Mouse (Mus musculus): ENCODE data around the gene 4921517D22Rik. TPM values are rescaled to one million over a fixed set of nuclear protein-coding genes. Genes with fewer than 3 reads are reported as not detected.

The 4921517D22Rik gene
- polyA plus RNA-seq, 1 experiment, result not detected

DNA sequence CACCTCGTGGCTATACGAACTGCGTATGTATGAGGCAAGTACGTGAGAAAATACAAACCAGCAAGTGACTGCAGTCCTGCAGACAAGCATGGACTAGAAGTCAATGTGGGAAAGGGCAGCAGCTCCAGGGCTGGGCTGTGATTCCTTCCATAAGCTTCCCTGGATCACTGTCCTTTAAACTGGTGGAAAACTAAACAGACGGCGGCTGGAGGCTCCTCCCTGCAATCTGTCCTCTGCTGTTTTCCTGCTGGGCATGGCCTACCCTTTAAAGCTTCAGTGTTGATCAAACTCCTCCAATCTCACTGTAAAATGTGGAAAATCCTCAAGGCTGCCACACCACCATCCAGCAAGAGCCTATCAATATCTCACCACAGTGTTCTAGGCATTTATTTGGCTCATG, 45.3 kb downstream of the 4921517D22Rik start:
- Histone ChIP-seq H3K4me3 (ENCODE audit: control insufficient read depth, insufficient read depth, low read length) (no peak overlapping the region), H3K4me1 (replicated peaks; ENCODE audit: control insufficient read depth, insufficient read depth, low read length) (no peaks in the 10 kb centered on the region), H3K27ac (ENCODE audit: control insufficient read depth, insufficient read depth, low read length) (no peak overlapping the region), H3K36me3 (ENCODE audit: control insufficient read depth, insufficient read depth, low read length) (no peaks in the 10 kb centered on the region), H3K27me3 (ENCODE audit: control insufficient read depth, insufficient read depth, low read length) (no peaks in the 10 kb centered on the region)
- DNase-seq, result no peak
- WGBS, result 97% methylated on average over 6 of the region's 6 CpGs
- TF ChIP-seq POLR2A (IDR thresholded peaks at IDR 0.05; ENCODE audit: control insufficient read depth, extremely low read depth, insufficient read depth, low read length, poor library complexity) (no peak), CTCF (IDR thresholded peaks at IDR 0.05; ENCODE audit: borderline replicate concordance, control insufficient read depth, extremely low read depth, insufficient read depth, low read length, poor library complexity) (no peak)

DNA sequence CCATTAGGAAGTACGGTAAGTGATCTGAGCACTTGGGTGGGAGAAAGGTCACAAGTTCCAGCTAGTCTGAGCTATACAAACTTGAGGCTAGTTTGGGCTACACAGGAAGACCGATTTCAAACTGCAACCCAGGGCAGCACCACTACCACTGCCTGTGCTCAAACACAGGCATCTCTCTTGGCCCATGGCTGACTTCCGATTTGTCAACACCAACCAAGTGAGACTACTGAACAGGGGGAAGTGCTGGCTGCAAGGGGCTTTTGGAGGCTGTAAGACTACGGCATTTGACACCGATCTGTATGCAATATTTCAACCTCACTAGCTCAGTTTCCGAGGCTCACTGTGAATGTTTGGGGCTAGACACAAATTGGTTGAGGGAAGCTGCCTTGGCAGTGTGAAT, 46.4 kb downstream of the 4921517D22Rik start:
- no peaks in the 10 kb centered on the region for H3K27me3 ChIP-seq (ENCODE audit: control insufficient read depth, insufficient read depth, low read length)
- H3K4me1 ChIP-seq (replicated peaks; ENCODE audit: control insufficient read depth, insufficient read depth, low read length), result no peaks in the 10 kb centered on the region
- DNase-seq, result no peak
- 94% methylated on average over 6 of the region's 6 CpGs for WGBS
- no peaks in the 10 kb centered on the region for H3K36me3 ChIP-seq (ENCODE audit: control insufficient read depth, insufficient read depth, low read length)
- H3K4me3 ChIP-seq (ENCODE audit: control insufficient read depth, insufficient read depth, low read length), result no peak overlapping the region
- TF ChIP-seq POLR2A (IDR thresholded peaks at IDR 0.05; ENCODE audit: control insufficient read depth, extremely low read depth, insufficient read depth, low read length, poor library complexity) (no peak), CTCF (IDR thresholded peaks at IDR 0.05; ENCODE audit: borderline replicate concordance, control insufficient read depth, extremely low read depth, insufficient read depth, low read length, poor library complexity) (no peak)
- no peak overlapping the region for H3K27ac ChIP-seq (ENCODE audit: control insufficient read depth, insufficient read depth, low read length)

DNA sequence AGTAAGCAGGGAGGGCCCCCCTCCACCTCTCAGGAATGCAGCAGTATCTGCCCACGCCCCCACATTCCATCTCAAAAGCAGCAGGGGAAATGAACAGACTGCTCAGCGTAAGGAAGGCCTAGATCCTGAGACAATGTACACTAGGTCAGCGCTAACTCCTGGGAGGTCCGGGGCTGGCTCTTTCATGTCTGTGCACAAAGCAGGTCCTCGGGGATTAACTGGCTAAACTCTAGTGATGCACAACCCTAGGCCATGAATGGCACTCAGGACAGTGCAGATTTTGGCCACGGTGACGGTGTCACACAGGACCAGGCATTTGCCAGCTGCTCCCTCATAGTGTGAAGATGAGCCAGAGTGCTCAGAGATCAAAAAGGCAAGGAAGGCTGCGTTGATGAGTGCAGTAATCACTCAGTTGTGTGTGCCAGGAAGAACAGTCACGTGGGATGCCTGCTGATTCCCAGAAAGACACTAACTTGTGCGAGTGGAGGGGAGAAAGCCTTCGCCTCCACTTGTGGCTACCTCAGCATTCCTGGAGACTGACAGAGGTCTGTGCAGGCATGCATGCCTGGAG, 47.1 kb downstream of the 4921517D22Rik start:
- Histone ChIP-seq H3K4me1 (replicated peaks; ENCODE audit: control insufficient read depth, insufficient read depth, low read length) (no peaks in the 10 kb centered on the region), H3K4me3 (ENCODE audit: control insufficient read depth, insufficient read depth, low read length) (no peak overlapping the region), H3K36me3 (ENCODE audit: control insufficient read depth, insufficient read depth, low read length) (no peaks in the 10 kb centered on the region), H3K27ac (ENCODE audit: control insufficient read depth, insufficient read depth, low read length) (no peak overlapping the region), H3K27me3 (ENCODE audit: control insufficient read depth, insufficient read depth, low read length) (no peaks in the 10 kb centered on the region)
- no peak for DNase-seq
- WGBS, result 89% methylated on average over 11 of the region's 11 CpGs
- TF ChIP-seq CTCF (IDR thresholded peaks at IDR 0.05; ENCODE audit: borderline replicate concordance, control insufficient read depth, extremely low read depth, insufficient read depth, low read length, poor library complexity) (no peak), POLR2A (IDR thresholded peaks at IDR 0.05; ENCODE audit: control insufficient read depth, extremely low read depth, insufficient read depth, low read length, poor library complexity) (no peak)

DNA sequence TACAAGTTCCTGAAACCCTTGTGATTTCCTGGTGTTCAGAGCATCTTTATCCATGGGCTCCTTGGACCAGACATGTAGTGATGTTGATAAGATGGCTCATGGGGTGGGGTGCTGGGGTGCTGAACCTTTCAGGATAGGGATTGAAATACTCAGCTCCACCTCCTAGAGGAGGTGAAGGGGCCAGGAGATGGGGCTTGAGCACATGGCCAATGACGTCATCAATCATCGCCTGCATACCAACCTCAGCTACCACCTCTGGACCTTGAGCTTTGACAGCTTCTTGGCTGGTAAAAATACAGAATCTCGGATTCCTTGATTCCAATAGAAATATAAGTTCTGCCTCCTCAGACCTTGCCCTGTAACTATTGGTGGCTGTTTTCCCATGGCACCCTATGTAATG, 48.4 kb downstream of the 4921517D22Rik start:
- Histone ChIP-seq H3K27me3 (ENCODE audit: control insufficient read depth, insufficient read depth, low read length) (no peaks in the 10 kb centered on the region), H3K4me1 (replicated peaks; ENCODE audit: control insufficient read depth, insufficient read depth, low read length) (no peaks in the 10 kb centered on the region), H3K36me3 (ENCODE audit: control insufficient read depth, insufficient read depth, low read length) (no peaks in the 10 kb centered on the region), H3K27ac (ENCODE audit: control insufficient read depth, insufficient read depth, low read length) (no peak overlapping the region), H3K4me3 (ENCODE audit: control insufficient read depth, insufficient read depth, low read length) (no peak overlapping the region)
- DNase-seq, result no peak
- no peak for TF ChIP-seq POLR2A (IDR thresholded peaks at IDR 0.05; ENCODE audit: control insufficient read depth, extremely low read depth, insufficient read depth, low read length, poor library complexity)
- no peak for TF ChIP-seq CTCF (IDR thresholded peaks at IDR 0.05; ENCODE audit: borderline replicate concordance, control insufficient read depth, extremely low read depth, insufficient read depth, low read length, poor library complexity)
- 96% methylated on average over 3 of the region's 3 CpGs for WGBS

DNA sequence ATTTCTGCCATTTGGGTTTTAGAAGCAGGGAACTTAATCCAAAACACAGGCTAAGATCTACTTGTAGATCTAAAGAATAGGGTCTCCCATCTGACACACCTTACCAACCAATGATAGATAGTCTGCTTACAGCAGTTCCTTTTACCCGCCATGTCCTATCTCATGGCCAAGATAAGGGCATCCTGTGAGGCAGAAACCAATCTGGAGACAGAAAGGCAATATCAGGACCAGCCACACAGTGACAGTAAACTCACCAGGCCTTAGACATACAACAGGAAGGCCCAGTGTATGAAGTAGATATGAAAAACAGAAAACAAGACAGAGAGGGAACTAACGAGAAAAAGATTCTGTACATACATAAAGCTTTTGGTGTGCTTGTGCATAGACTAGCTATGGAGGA, 51.1 kb downstream of the 4921517D22Rik start:
- WGBS, result 95% methylated on average over 2 of the region's 2 CpGs
- no peak overlapping the region for H3K4me3 ChIP-seq (ENCODE audit: control insufficient read depth, insufficient read depth, low read length)
- H3K4me1 ChIP-seq (replicated peaks; ENCODE audit: control insufficient read depth, insufficient read depth, low read length), result no peaks in the 10 kb centered on the region
- no peak for TF ChIP-seq POLR2A (IDR thresholded peaks at IDR 0.05; ENCODE audit: control insufficient read depth, extremely low read depth, insufficient read depth, low read length, poor library complexity)
- no peak for TF ChIP-seq CTCF (IDR thresholded peaks at IDR 0.05; ENCODE audit: borderline replicate concordance, control insufficient read depth, extremely low read depth, insufficient read depth, low read length, poor library complexity)
- no peak overlapping the region for H3K27ac ChIP-seq (ENCODE audit: control insufficient read depth, insufficient read depth, low read length)
- no peak for DNase-seq
- H3K27me3 ChIP-seq (ENCODE audit: control insufficient read depth, insufficient read depth, low read length), result no peaks in the 10 kb centered on the region
- no peaks in the 10 kb centered on the region for H3K36me3 ChIP-seq (ENCODE audit: control insufficient read depth, insufficient read depth, low read length)

DNA sequence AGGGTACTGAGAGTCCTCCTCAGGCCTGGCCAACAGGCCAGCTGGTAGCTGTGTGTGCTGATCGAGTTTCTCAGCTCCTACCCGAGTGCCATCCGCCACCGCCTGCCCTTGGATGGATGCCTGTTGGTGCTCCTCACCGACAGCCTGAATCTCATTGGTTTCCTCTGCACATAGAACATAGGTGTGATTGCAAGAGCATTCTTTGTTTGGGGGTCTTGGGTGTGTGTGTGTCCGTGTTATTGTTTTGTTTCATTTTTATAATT, 53.8 kb downstream of the 4921517D22Rik start:
- Histone ChIP-seq H3K36me3 (ENCODE audit: control insufficient read depth, insufficient read depth, low read length) (no peaks in the 10 kb centered on the region), H3K27ac (ENCODE audit: control insufficient read depth, insufficient read depth, low read length) (no peak overlapping the region), H3K4me3 (ENCODE audit: control insufficient read depth, insufficient read depth, low read length) (no peak overlapping the region), H3K27me3 (ENCODE audit: control insufficient read depth, insufficient read depth, low read length) (no peaks in the 10 kb centered on the region), H3K4me1 (replicated peaks; ENCODE audit: control insufficient read depth, insufficient read depth, low read length) (no peaks in the 10 kb centered on the region)
- no peak for DNase-seq
- TF ChIP-seq POLR2A (IDR thresholded peaks at IDR 0.05; ENCODE audit: control insufficient read depth, extremely low read depth, insufficient read depth, low read length, poor library complexity) (no peak), CTCF (IDR thresholded peaks at IDR 0.05; ENCODE audit: borderline replicate concordance, control insufficient read depth, extremely low read depth, insufficient read depth, low read length, poor library complexity) (no peak)
- WGBS, result 90% methylated on average over 6 of the region's 6 CpGs

Data from thymus, adult 2 months (tissue).